Mouse (Mus musculus) lung, adult 18-20 months (tissue): Measurements from ENCODE around the gene Rasgrp4.

Source experiments
- DNase-seq, 2 experiments: peaks; one replicate each; pipeline ENCODE4 v3.0.0; 2022; ENCODE audit warnings: mixed read lengths in 2 of 2

Gene Rasgrp4

DNA sequence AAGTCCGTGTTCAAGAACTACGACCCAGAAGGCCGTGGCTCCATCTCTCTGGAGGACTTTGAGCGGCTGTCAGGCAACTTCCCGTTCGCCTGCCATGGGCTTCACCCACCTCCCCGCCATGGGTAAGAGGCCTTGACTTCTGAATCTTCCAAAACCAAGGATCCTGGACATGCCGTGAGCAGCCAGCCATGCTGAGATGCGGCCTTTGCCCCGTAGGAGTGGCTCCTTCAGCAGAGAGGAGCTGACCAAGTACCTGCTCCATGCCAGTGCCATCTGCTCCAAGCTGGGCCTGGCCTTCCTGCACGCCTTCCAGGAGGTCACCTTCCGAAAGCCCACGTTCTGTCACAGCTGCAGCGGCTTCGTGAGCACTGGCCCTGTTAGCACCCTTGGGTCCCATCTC, 14.1 kb downstream of the Rasgrp4 start:
- DNase-seq, result no peak

DNA sequence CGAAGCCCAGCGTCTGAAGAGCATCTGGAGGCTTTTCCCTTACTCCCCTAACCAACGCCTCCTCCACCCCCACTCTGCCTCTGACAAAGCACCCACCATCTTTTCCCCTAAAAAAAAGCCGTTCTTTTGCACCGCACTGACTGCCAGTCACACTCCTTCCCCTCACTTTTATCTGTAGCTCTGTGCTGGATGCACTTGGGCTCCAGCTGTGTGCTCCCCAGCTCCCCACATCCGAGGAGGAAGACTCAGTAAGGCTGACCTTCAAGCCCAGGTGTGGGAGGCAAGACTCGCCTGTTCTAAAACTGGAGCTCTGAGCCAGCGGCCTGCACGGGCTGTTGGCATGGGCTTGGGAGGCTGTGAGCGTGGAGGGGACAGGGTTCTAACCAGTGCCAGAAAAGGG, 16.8 kb downstream of the Rasgrp4 start:
- no peak for DNase-seq

DNA sequence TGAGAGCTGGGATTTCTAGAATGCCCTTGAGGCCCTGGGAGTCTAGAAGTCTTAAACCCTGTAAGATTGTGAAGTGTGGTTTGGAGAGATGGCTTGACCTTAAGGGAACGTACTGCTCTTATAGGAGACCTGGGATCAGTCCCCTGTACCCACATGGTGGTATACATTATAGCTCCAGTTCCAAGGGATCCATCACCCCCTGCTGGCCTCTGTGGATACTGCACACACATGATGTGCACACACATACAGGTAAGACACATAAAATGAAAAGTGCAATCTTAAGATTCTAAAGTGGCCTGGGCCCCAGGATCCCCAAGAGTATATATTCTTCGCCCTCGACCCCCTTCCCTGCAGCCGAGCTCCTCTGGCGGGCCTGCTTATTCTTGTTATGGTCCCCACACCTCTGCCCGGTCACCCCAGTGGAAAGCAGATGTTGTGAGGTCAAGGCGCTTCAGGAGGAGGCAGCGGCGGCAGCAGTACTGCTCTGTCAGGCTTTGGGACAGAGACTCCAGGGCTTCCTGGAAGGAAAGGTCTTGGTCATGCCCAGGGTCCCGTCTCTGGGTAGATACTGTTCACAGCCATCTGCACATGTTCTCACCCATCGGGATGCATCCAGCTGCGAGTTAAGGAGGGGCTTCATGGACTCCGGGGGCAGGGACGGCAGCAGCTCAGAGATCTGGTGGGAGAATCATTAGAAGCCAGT, 19.5 kb downstream of the Rasgrp4 start:
- DNase-seq, result no peak

DNA sequence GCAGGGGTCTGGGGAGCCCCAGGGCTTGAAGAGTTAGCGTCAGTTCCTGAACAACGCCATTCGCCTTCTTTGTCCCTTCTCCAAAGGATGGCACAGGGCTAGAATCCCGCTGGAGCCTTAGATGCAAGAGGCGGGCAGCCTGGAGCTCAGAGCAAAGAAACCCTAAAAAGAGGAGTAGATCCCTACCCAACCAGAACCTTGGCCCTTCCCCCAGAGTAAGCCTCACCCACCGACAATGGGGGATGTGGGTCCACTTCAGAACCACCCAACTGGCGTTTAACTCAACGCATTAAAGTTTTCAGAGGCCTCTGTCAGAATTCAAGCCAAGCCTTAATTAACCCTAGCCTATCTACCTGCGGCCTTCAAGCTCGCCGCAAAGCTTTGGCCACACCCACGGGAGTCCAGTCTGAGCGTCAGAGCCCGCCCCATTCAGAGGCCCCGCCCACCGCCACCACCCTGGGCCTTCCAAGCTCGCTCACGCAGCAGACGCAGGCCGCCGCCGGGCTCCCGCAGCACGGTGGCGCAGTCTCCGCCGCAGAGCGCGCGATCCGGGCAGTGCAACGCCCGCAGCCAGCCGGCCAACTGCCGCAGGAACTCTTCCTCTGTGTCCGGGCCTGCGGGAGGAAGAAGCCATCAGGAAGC, 20.7 kb downstream of the Rasgrp4 start:
- peak; percentile 89 to 92 for DNase-seq

DNA sequence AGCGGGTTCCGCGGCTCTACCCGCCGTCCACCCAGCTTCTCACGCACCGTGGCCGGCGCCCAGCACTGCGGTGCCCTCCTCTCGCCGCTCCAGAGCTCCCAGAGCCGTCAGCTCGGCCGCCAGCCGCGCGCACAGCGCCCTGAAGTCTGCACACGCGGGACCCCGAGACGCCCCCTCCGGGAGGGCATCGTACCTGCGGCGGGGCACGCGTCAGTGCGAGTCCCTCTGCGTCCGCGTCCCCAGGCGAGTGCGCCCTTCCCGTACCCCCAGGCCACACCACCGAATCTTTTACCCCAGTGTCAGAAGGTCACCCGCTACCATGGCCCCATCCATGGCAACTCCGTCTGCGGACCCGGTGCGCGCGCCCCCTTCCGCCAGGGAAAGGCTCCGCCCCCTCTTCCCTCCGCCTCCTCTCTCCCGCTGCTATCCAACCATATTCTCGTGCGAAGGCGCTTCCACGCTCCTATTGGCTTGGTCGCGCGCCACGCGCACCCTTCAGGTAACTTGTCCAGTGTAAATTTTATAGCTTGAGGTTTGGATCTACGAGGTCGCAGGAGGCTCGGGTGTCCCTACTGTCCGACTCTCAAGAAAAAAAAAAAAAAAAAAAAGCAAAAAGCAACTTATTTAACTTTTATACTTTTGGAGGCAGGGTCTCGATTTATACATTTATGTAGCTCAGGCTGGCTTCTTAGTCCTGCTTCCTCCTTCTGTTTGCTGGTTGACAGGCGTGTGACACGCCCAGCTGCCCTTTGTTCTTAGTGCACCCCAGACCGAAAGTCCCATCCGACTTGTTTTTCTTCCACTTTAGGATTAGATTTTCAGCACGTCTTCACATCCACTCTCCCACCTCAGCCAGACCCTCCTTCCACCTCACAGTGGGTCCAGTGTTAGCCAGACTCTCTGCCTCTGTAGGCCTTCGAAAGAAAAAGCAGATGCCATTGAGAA, 21.5 kb downstream of the Rasgrp4 start, which contains the start of gene Fam98c:
Gene Fam98c, minus strand, starts transcription at position 397 of the 945 bp plus-strand sequence.
- peak; percentile 90 to 91 for DNase-seq

GRCm38 (mm10) chr7:29158264-29158663, 23.6 kb downstream of the Rasgrp4 start:
- no peak for DNase-seq

DNA sequence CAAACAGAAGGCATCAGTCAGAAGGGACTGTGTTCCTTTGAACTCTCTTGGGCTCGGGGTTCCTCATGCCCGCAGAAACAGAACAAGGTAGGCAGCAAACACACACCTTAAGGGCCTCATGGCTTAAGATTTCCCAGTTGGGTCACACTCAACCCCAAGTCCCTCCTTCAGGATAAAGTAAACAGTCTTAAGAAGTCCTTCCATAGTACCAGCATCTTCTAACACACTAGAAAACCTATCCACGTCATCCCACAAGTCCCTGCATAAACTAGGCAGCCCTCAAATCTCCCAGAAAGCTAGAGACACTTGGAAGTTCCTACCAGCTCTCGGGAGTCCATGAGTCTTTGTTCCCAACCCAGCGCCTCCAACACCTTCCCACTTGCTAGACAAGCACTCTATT, 27.6 kb downstream of the Rasgrp4 start:
- peak in 1 of 2 experiments; percentile 41 for DNase-seq

DNA sequence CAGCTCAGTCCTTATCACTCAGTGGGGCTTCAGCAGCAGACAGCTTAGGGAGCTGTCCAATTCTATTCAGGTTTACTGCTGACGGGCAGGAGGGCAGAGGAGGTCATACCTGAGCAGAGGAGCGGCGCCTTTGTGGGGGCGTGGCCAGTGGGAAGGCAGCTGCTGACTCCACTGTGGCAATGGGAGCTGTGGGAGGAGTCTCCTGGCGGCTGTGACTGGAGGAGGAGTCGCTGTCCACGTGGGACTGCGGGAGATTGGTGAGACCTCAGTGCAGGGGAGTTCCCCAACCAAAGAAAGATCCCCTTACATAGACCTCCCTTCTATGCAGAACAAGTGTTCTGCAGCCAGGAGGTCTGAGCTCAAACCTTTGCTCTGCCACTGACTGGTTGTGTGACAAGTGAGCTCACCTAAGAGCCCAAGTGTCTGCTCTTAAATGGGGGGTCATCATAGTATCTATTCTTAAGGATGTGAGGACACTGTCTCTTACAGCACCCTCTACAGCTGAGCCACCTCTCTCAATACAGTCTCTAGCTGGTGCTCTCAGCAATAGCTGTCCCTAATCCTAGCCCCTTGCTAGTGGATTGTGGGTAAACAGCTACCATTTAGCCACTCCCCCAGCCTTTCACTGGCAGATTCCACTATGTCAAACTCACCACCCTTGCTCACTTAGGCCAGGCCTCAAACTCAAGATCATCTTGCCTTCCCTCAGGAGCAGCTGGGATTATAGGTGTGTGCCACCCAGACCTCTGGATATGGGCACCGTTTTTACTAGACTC, 28.3 kb downstream of the Rasgrp4 start:
- peak; percentile 85 to 91 for DNase-seq

DNA sequence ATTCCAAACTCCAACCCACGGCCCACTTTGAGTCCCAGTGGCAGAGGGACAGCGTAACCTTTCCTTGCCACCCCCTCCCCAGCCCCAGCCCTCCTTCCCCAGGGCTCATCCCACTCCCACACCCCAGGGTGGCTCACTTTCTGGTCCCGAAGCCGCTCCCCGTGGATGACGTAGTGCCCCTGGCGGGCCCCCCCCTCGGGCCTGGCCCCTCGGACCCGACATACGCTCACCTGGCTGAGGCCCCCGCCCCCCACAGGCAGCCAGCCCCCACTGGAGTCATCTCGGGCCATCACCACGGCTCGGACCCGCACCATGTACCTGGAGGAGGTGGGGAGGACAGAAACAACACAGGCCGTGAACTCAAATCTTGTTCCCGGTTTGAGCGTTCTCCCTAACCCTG, 33.0 kb downstream of the Rasgrp4 start:
- DNase-seq, result no peak

GRCm38 (mm10) chr7:29168121-29168695, 33.6 kb downstream of the Rasgrp4 start:
- DNase-seq, result no peak

GRCm38 (mm10) chr7:29168791-29169230, 34.2 kb downstream of the Rasgrp4 start:
- DNase-seq, result no peak

GRCm38 (mm10) chr7:29169231-29170065, 34.8 kb downstream of the Rasgrp4 start:
- DNase-seq, result peak; percentile 77 to 78

GRCm38 (mm10) chr7:29170066-29170754, 35.6 kb downstream of the Rasgrp4 start, which contains the start of the genes Ggn and Spred3:
Ggn (plus strand) TSS chr7:29170210.
Spred3 (minus strand) TSS chr7:29170411.
- DNase-seq, result peak; percentile 84 to 85

DNA sequence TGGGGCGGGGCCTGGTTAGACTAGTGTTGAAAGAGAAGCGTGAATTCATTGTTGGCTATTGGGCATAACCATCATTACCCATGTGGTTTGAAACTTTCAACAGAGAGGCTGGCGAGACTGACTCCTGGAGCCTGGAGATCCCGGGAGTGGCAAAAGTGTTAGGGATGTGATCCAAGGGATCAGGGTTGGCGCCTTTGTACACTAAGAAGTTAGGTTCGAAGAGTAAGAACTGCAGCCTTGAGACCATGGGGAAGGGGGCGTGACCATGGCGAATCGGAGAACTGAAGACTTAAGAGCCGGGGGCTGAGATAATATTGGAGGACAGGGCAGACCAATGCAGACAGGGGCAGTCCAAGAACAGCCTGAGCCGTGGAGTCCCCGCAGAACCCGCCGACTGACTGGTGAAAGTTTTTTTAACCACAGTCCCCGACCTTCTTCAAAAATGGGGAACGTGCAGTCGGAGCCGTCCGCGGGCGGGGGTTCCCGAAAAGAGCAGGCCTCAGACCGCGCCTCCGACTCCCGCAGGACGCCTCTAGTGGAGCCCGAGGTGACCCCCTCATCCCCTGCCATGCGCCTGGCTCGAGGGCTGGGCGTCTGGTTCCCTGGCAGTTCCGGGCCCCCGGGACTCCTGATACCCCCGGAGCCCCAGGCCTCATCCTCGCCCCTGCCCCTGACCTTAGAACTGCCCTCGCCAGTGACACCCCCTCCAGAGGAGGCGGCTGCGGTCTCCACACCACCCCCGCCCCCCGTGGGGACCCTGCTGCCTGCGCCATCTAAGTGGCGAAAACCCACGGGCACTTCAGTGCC, 36.3 kb downstream of the Rasgrp4 start:
- no peak for DNase-seq

- DNase-seq, result no peak
Measured at GRCm38 (mm10) chr7:29171562-29172097, 37.0 kb downstream of the Rasgrp4 start.

DNA sequence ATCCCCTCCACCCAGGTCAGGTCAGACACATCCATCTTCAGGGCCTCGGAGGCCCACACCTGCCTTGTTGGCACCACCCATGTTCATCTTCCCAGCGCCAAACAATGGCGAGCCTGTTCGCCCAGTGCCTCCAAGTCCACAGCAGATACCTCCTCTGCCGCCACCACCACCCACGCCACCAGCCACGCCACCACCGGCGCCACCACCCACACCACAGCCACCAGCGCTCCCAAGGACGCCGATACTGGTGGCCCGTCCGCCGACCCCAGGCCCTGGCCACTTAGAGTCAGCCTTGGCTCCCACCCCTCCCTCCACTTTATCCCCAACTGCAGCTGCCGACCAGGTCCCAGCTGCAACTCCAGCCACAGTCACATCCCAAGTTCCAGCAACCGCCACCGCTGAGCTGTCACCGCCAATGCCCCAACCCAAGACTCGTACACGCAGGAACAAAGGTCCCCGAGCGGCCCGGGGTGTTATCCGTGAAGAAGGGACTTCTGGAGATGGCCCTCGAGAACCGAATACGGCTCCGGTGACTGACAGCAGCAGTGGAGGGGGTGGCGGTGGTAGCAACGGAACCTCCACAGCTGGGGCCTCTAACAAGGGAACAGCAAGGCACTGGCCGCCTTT, 37.9 kb downstream of the Rasgrp4 start:
- no peak for DNase-seq

GRCm38 (mm10) chr7:29178106-29178505, 43.5 kb downstream of the Rasgrp4 start:
- no peak for DNase-seq

GRCm38 (mm10) chr7:29179323-29179722, 44.7 kb downstream of the Rasgrp4 start:
- DNase-seq, result no peak
